Mouse (Mus musculus): ENCODE data around the gene Neu4. TPM values are rescaled to one million over a fixed set of nuclear protein-coding genes. Genes with fewer than 3 reads are reported as not detected.

Gene Neu4
- polyA plus RNA-seq, 1 experiment, result not detected

Other genes with a start within 250 kb of the Neu4 start
- gene Dtymk, start 218.5 kb upstream of the Neu4 start, polyA plus RNA-seq (2012; ENCODE audit: insufficient read depth, insufficient read length, missing spikeins), result 39.9 and 45.2 TPM in 2 replicates
- gene Ing5, start 216.5 kb upstream of the Neu4 start, polyA plus RNA-seq (2012; ENCODE audit: insufficient read depth, insufficient read length, missing spikeins), result 5.0 and 6.1 TPM in 2 replicates
- 23.7 and 30.9 TPM in 2 replicates for gene D2hgdh, start 195.5 kb upstream of the Neu4 start, polyA plus RNA-seq (2012; ENCODE audit: insufficient read depth, insufficient read length, missing spikeins)
- not detected in 2 replicates for gene Gal3st2, start 159.1 kb upstream of the Neu4 start, polyA plus RNA-seq (2012; ENCODE audit: insufficient read depth, insufficient read length, missing spikeins)
- gene Gal3st2b, start 102.1 kb upstream of the Neu4 start, polyA plus RNA-seq (2012; ENCODE audit: insufficient read depth, insufficient read length, missing spikeins), result not detected in 2 replicates
- not detected in 2 replicates for gene Gal3st2c, start 29.9 kb upstream of the Neu4 start, polyA plus RNA-seq (2012; ENCODE audit: insufficient read depth, insufficient read length, missing spikeins)
- not detected in 2 replicates for gene Pdcd1, start 32.1 kb downstream of the Neu4 start, polyA plus RNA-seq (2012; ENCODE audit: insufficient read depth, insufficient read length, missing spikeins)